Comparison of ENCODE assay signal across 7 mouse cellular contexts in the genomic region with DNA sequence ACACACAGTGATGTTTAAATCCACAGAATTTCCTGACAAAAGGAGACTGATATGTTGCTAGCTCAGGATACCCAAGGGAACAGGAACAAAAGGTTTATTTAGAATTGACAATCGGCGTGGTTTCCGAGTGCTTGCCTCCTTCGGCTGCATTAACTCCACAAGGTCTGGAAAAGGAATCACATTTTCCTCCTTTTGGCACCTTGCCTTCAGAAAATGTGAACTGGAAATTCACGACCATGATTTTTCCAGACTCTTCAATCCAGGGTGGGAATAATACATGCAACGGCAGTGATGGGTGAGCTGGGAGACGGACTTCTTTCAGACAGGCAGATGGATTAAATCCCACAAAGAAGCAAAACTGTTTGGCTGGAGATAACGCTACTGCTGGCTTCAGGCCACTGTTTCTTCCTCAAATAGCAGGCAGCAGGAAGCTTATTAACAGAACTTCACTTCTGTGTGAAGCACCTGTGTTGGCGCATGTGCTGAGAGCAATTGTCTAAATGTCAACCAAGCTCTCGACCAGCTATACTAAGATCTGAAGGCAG. TPM values are rescaled to one million over a fixed set of nuclear protein-coding genes. Genes with fewer than 3 reads are reported as not detected.
DNase-seq lines count a peak whose midpoint lies in the region; ATAC-seq and TF ChIP-seq lines count a peak whose summit lies in the region.

No protein-coding gene starts in this region.

- DNase-seq in Muller cell, postnatal 12 days (ENCODE audit: inconsistent ontology term): peak; percentile 36
- peak; percentile 12 for DNase-seq in cerebellum, adult 11 months
- DNase-seq in forebrain, embryonic 14.5 days (ENCODE audit: low spot score): peak; percentile 65
- DNase-seq in hindbrain, postnatal 0 days (ENCODE audit: low spot score): peak; percentile 55
- no peak for DNase-seq in urinary bladder, postnatal 25 days (ENCODE audit: low spot score)
- DNase-seq in thymus, postnatal 10 days (ENCODE audit: low spot score in 2 of 2): no peak

- no peaks in the 10 kb centered on the region for H3K27me3 ChIP-seq in forebrain, embryonic 14.5 days (replicated peaks; ENCODE audit: control insufficient read depth, insufficient read depth, low read length)
- H3K27me3 ChIP-seq in hindbrain, postnatal 0 days (ENCODE audit: insufficient read depth, low read length): no peaks in the 10 kb centered on the region
- H3K27me3 ChIP-seq in midbrain, embryonic 15.5 days (replicated peaks): no peaks in the 10 kb centered on the region

- 0 out of 2 replicates have a peak overlapping the region, but pooled peaks have one; percentile 2 for H3K4me3 ChIP-seq in forebrain, embryonic 14.5 days (ENCODE audit: low read depth, low read length)
- H3K4me3 ChIP-seq in hindbrain, postnatal 0 days (ENCODE audit: low read length): peak overlapping the region; percentile 11
- peak overlapping the region; percentile 15 for H3K4me3 ChIP-seq in midbrain, embryonic 15.5 days

- H3K36me3 ChIP-seq in forebrain, embryonic 14.5 days (ENCODE audit: control insufficient read depth, insufficient read depth, low read length): no peaks in the 10 kb centered on the region
- H3K36me3 ChIP-seq in hindbrain, postnatal 0 days (ENCODE audit: insufficient read depth, low read length): no peaks in the 10 kb centered on the region
- no peaks in the 10 kb centered on the region for H3K36me3 ChIP-seq in midbrain, embryonic 15.5 days (replicated peaks)

- TF ChIP-seq CTCF in hindbrain, postnatal 0 days (IDR thresholded peaks at IDR 0.05; ENCODE audit: low read depth): no peak

- H3K4me2 ChIP-seq in forebrain, embryonic 14.5 days (ENCODE audit: low read length): peak overlapping the region; percentile 42
- peak overlapping the region; percentile 48 for H3K4me2 ChIP-seq in hindbrain, postnatal 0 days (ENCODE audit: low read depth, low read length)
- H3K4me2 ChIP-seq in midbrain, embryonic 15.5 days: peak overlapping the region; percentile 45

- peak overlapping the region; percentile 26 for H3K9ac ChIP-seq in forebrain, embryonic 14.5 days (ENCODE audit: low read length)
- peak overlapping the region; percentile 28 for H3K9ac ChIP-seq in hindbrain, postnatal 0 days (replicated peaks; ENCODE audit: low read length)
- H3K9ac ChIP-seq in midbrain, embryonic 15.5 days: peak overlapping the region; percentile 16; the same call in 1 of the 2 replicates

- ATAC-seq in forebrain, embryonic 14.5 days: peak; percentile 66
- ATAC-seq in hindbrain, postnatal 0 days: peak; percentile 40; the same call in 1 of the 2 replicates
- ATAC-seq in midbrain, embryonic 15.5 days (replicated peaks): peak; percentile 74

- 5% methylated on average over 10 of the region's 10 CpGs for WGBS in forebrain, embryonic 14.5 days
- WGBS in hindbrain, postnatal 0 days: 8% methylated on average over 10 of the region's 10 CpGs
- WGBS in midbrain, embryonic 15.5 days: 2% methylated on average over 10 of the region's 10 CpGs

- H3K27ac ChIP-seq in forebrain, embryonic 14.5 days (ENCODE audit: low read depth, low read length): peak overlapping the region; percentile 60
- H3K27ac ChIP-seq in hindbrain, postnatal 0 days: peak overlapping the region; percentile 34; the same call in 1 of the 2 replicates
- peak overlapping the region; percentile 69 for H3K27ac ChIP-seq in midbrain, embryonic 15.5 days

- H3K9me3 ChIP-seq in forebrain, embryonic 14.5 days (replicated peaks; ENCODE audit: control insufficient read depth, low read length): no peaks in the 10 kb centered on the region
- no peaks in the 10 kb centered on the region for H3K9me3 ChIP-seq in hindbrain, postnatal 0 days (ENCODE audit: low read length)
- H3K9me3 ChIP-seq in midbrain, embryonic 15.5 days: no peaks in the 10 kb centered on the region

- peaks cover 10% of the 10 kb centered on the region; the same call in 1 of the 2 replicates for H3K4me1 ChIP-seq in forebrain, embryonic 14.5 days (ENCODE audit: control insufficient read depth, insufficient read depth, low read length)
- no peaks in the 10 kb centered on the region for H3K4me1 ChIP-seq in hindbrain, postnatal 0 days (ENCODE audit: insufficient read depth, low read length)
- H3K4me1 ChIP-seq in midbrain, embryonic 15.5 days: peaks cover 15% of the 10 kb centered on the region

RNA-seq across cellular contexts. Expression of gene Col28a1, which starts 13.9 kb away (rescaled TPM):
- 0.15 and 0.42 TPM in 2 replicates for polyA plus RNA-seq in forebrain, embryonic 14.5 days (2014; fragmentation: Nextera tagmentation; extraction: Ambion mirVana)
- 0.75 and 0.94 TPM in 2 replicates for total RNA-seq in hindbrain, postnatal 0 days (2014; rRNA removed)
- polyA plus RNA-seq in hindbrain, postnatal 0 days (2015; fragmentation: Nextera tagmentation; extraction: Ambion mirVana): 1.4 and 1.5 TPM in 2 replicates
- 0.92 and 1.2 TPM in 2 replicates for polyA plus RNA-seq in midbrain, embryonic 15.5 days (2015; fragmentation: Nextera tagmentation; extraction: Ambion mirVana)

RNA-seq across cellular contexts. Expression of gene Mios, which starts 30.6 kb away (rescaled TPM):
- 23.3 and 26.3 TPM in 2 replicates for polyA plus RNA-seq in forebrain, embryonic 14.5 days (2014; fragmentation: Nextera tagmentation; extraction: Ambion mirVana)
- 18.9 and 20.8 TPM in 2 replicates for total RNA-seq in hindbrain, postnatal 0 days (2014; rRNA removed)
- 21.3 and 21.4 TPM in 2 replicates for polyA plus RNA-seq in hindbrain, postnatal 0 days (2015; fragmentation: Nextera tagmentation; extraction: Ambion mirVana)
- 23.4 and 26.0 TPM in 2 replicates for polyA plus RNA-seq in midbrain, embryonic 15.5 days (2015; fragmentation: Nextera tagmentation; extraction: Ambion mirVana)

Comparison
In these comparisons a context has a peak if more than half of its experiments do, and no peak if none do; other contexts are left out.
1. DNase-seq: peak in Muller cell, postnatal 12 days (single experiment), cerebellum, adult 11 months (single experiment), forebrain, embryonic 14.5 days (single experiment) and hindbrain, postnatal 0 days (single experiment); none in urinary bladder, postnatal 25 days (single experiment) and thymus, postnatal 10 days (0 of 2).
2. Peak in every context shown above with its lines, with median percentiles within 50 percentile points of each other: ATAC-seq, H3K27ac ChIP-seq, H3K4me2 ChIP-seq, H3K4me3 ChIP-seq and H3K9ac ChIP-seq.